Mouse (Mus musculus) heart, embryonic 11.5 days (tissue): ENCODE data around the gene Fst. TPM values are rescaled to one million over a fixed set of nuclear protein-coding genes. Genes with fewer than 3 reads are reported as not detected.

ENCODE experiments used
- ATAC-seq: fragments of 200-750 bp; cut with Nextera tagmentation; replicated peaks from 2 replicates; pipeline ENCODE4 v1.8.0; 2017; ENCODE audit warnings: moderate library complexity; ENCODE audit not compliant: insufficient number of reproducible peaks, low FRiP score, low TSS enrichment
- H3K27ac ChIP-seq: fragments of 300-500 bp; sonication (generic); 2 replicates; pipeline ENCODE4 v1.5.1; 2014; ENCODE audit warnings: mild to moderate bottlenecking, low read depth, low read length
- H3K27me3 ChIP-seq: fragments of 300-500 bp; sonication (generic); 2 replicates; pipeline ENCODE4 v1.6.1; 2014; ENCODE audit warnings: mild to moderate bottlenecking, low read length, mixed read lengths; ENCODE audit not compliant: control insufficient read depth, insufficient read depth
- H3K36me3 ChIP-seq: fragments of 300-500 bp; sonication (generic); 2 replicates; pipeline ENCODE4 v1.6.1; 2014; ENCODE audit warnings: mild to moderate bottlenecking, low read length, moderate library complexity, mixed read lengths; ENCODE audit not compliant: control insufficient read depth, insufficient read depth
- H3K4me1 ChIP-seq: fragments of 300-500 bp; sonication (generic); 2 replicates; pipeline ENCODE4 v1.6.1; 2014; ENCODE audit warnings: low read length; ENCODE audit not compliant: control insufficient read depth, insufficient read depth
- H3K4me2 ChIP-seq: fragments of 300-500 bp; sonication (generic); 2 replicates; pipeline ENCODE4 v1.6.1; 2014; ENCODE audit warnings: mild to moderate bottlenecking, moderate library complexity
- H3K4me3 ChIP-seq: fragments of 300-500 bp; sonication (generic); 2 replicates; pipeline ENCODE4 v1.5.1; 2014; ENCODE audit warnings: low read depth, low read length
- H3K9ac ChIP-seq: fragments of 300-500 bp; sonication (generic); 2 replicates; pipeline ENCODE4 v1.6.1; 2014; ENCODE audit warnings: mild to moderate bottlenecking, low read depth, low read length, moderate library complexity
- H3K9me3 ChIP-seq: fragments of 300-500 bp; sonication (generic); replicated peaks from 2 replicates; pipeline ENCODE4 v1.6.1; 2016; ENCODE audit warnings: low read length; ENCODE audit not compliant: control insufficient read depth
- WGBS: fragments of 180-500 bp; shearing (Covaris S2); extraction: QIAGEN DNeasy Blood & Tissue Kit; methylation state at CpG from one replicate; pipeline ENCODE4 v1.1.7; 2014; ENCODE audit not compliant: insufficient replicate concordance; 5-methylcytosine and 5-hydroxymethylcytosine counted together
- polyA plus RNA-seq: library from polyadenylated mRNA; unstranded; fragments of >200 nt; fragmentation: Nextera tagmentation; extraction: Ambion mirVana; gene quantifications from 2 replicates; pipeline ENCODE4 v1.2.1, GENCODE M21; 2014

Gene Fst
- 8.1 and 10.3 TPM in 2 replicates for polyA plus RNA-seq

- WGBS = under 1% methylated on average over 38 of the region's 77 CpGs
- peaks cover 18% of the 10 kb centered on the region; the same call in 1 of the 2 replicates for H3K27me3 ChIP-seq
- H3K36me3 ChIP-seq = no peaks in the 10 kb centered on the region
Observed at GRCm38 (mm10) chr13:114458886-114459700, at the start of gene Fst. Gene Fst, minus strand, starts transcription at chr13:114458951.

DNA sequence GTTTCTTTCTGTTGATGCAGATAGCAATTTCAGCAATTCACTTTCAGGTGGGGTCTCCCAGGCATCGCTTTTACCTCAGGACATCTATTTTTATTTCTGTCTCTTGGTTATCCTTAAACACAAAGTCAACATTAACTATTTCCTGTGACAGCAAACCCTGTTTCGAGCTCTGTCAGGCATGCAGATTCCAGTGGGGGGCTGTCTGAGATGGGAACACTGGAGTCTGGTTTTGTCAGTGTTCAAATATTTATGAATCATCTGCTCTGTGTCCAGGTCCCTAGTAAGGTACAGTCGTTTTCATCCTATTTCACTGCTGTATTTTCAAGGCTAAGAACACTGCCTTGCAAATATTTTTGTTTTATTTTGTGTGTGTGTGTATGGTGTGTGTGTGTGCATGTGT lies 35.1 kb upstream of the Fst start:
- Histone ChIP-seq H3K9ac (no peak overlapping the region), H3K27me3 (no peaks in the 10 kb centered on the region), H3K4me1 (no peaks in the 10 kb centered on the region), H3K4me2 (no peak overlapping the region), H3K9me3 (no peaks in the 10 kb centered on the region), H3K36me3 (no peaks in the 10 kb centered on the region), H3K27ac (no peak overlapping the region), H3K4me3 (no peak overlapping the region)
- WGBS = 56% methylated on average over 3 of the region's 3 CpGs
- no peak for ATAC-seq

More at GRCm38 (mm10) chr13:114458886-114459700, at the start of gene Fst:
- Histone ChIP-seq H3K4me1 (no peaks in the 10 kb centered on the region), H3K4me2 (peak within 1 kb of the TSS; percentile 92), H3K27ac (no peak within 1 kb of the TSS), H3K9me3 (no peaks in the 10 kb centered on the region), H3K4me3 (peak within 1 kb of the TSS; percentile 67), H3K9ac (peak within 1 kb of the TSS; percentile 61)
- peak; percentile 20; the same call in 1 of the 2 replicates for ATAC-seq

DNA sequence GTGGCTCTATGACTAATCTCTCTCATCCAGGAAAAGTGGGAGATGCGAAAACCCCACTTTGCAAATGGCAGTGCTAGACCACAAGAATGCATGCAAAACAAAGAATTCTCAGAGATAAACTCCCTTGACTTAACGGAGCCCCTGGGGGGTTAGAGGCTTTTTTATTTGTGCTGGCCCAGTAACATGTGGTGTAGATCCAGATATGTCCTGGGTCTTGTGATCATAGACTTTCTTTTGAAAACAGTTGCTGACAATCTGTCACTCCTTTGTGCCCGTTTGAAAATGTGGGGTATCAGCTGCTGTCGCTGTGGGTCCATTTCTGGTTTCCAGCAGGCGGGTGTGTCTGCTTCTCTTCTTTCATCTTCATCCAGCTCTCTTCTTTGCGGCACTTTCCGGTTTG lies 29.4 kb upstream of the Fst start:
- Histone ChIP-seq H3K36me3 (no peaks in the 10 kb centered on the region), H3K4me2 (no peak overlapping the region), H3K4me3 (no peak overlapping the region), H3K4me1 (no peaks in the 10 kb centered on the region), H3K27ac (no peak overlapping the region), H3K27me3 (no peaks in the 10 kb centered on the region), H3K9me3 (no peaks in the 10 kb centered on the region), H3K9ac (no peak overlapping the region)
- WGBS = 41% methylated on average over 7 of the region's 7 CpGs
- ATAC-seq = no peak

DNA sequence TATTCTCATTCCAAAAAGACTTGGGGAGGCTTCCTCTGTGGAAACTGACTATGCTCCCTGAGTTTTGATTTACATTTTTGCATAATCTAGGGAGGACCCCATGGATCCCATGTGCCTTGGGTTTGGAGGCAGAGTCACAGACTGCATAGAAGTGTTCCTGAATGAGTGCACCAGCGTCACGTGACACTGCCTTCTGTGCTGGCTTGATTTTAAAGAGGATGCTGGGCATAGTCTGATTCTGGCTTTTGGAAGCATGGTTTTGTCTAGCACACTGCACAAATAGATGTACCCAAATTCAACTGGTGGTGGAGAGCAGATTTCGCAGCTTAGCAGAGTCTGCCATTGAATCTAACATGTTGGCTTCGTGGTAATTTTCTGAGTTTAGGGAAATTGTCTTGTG lies 19.6 kb upstream of the Fst start:
- H3K9me3 ChIP-seq = no peaks in the 10 kb centered on the region
- H3K27me3 ChIP-seq = no peaks in the 10 kb centered on the region
- 78% methylated on average over 4 of the region's 4 CpGs for WGBS
- ATAC-seq = no peak
- H3K9ac ChIP-seq = no peak overlapping the region
- no peak overlapping the region for H3K4me2 ChIP-seq
- no peak overlapping the region for H3K4me3 ChIP-seq
- H3K27ac ChIP-seq = no peak overlapping the region
- no peaks in the 10 kb centered on the region for H3K4me1 ChIP-seq
- no peaks in the 10 kb centered on the region for H3K36me3 ChIP-seq

GRCm38 (mm10) chr13:114469945-114470344 lies 11.2 kb upstream of the Fst start:
- ATAC-seq = no peak
- Histone ChIP-seq H3K9ac (no peak overlapping the region), H3K9me3 (no peaks in the 10 kb centered on the region), H3K27ac (no peak overlapping the region), H3K4me1 (no peaks in the 10 kb centered on the region), H3K4me3 (no peak overlapping the region), H3K27me3 (no peaks in the 10 kb centered on the region), H3K4me2 (no peak overlapping the region), H3K36me3 (no peaks in the 10 kb centered on the region)
- WGBS = 82% methylated on average over 3 of the region's 3 CpGs

- Histone ChIP-seq H3K4me3 (no peak overlapping the region), H3K27ac (no peak overlapping the region), H3K9me3 (no peaks in the 10 kb centered on the region), H3K4me2 (no peak overlapping the region), H3K36me3 (no peaks in the 10 kb centered on the region), H3K9ac (no peak overlapping the region), H3K4me1 (no peaks in the 10 kb centered on the region), H3K27me3 (no peaks in the 10 kb centered on the region)
- ATAC-seq = no peak
- 87% methylated on average over 6 of the region's 6 CpGs for WGBS
Observed at GRCm38 (mm10) chr13:114466269-114466919, 7.6 kb upstream of the Fst start.

DNA sequence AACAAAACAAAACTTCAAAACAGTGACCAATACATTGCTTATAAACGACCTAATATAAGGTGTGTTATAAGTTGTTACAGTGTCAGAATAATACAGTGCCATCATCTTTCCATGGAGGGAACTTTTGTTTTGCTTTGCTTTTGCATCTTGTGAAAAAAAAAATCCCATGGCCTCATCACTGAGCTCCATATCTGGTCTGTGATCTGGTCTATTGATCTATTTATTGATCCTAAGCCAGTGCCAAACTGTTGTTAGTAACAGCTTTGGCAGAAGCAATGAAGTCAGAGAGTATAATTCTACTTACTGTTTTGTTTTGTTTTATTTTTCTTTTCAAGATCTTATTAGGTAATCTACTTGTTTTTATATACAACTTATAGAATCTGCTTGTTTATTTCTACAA lies 6.6 kb upstream of the Fst start:
- no peaks in the 10 kb centered on the region for H3K36me3 ChIP-seq
- H3K27ac ChIP-seq = no peak overlapping the region
- H3K27me3 ChIP-seq = no peaks in the 10 kb centered on the region
- H3K9me3 ChIP-seq = no peaks in the 10 kb centered on the region
- H3K4me1 ChIP-seq = no peaks in the 10 kb centered on the region
- H3K9ac ChIP-seq = no peak overlapping the region
- H3K4me3 ChIP-seq = no peak overlapping the region
- no peak overlapping the region for H3K4me2 ChIP-seq
- no peak for ATAC-seq
- WGBS = 71% methylated on average over 1 of the region's 1 CpGs

DNA sequence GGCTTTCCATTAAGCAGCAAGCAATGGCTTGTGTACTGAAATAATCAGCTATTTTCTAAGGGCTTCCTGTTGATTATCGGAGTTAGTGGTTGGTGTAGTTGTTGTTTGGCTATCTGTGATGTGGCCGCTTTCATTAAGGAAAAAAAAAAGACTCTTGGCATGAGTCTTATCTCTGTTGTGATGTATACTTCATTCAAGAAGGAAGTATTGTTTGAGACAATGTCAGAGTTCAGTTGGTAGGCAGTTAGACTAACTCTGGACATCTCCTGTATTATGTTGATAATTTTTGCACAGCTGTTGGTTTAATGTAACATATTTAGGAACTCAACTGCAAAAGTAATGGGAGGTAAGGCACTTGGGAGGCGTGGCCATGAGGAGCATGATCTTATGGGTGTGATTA lies 6.1 kb upstream of the Fst start:
- H3K9me3 ChIP-seq = no peaks in the 10 kb centered on the region
- H3K4me2 ChIP-seq = no peak overlapping the region
- WGBS = 63% methylated on average over 3 of the region's 3 CpGs
- H3K4me3 ChIP-seq = no peak overlapping the region
- H3K9ac ChIP-seq = no peak overlapping the region
- H3K27me3 ChIP-seq = no peaks in the 10 kb centered on the region
- no peaks in the 10 kb centered on the region for H3K4me1 ChIP-seq
- H3K27ac ChIP-seq = no peak overlapping the region
- no peaks in the 10 kb centered on the region for H3K36me3 ChIP-seq
- ATAC-seq = no peak
